Mouse (Mus musculus) heart, embryonic 14.5 days (tissue): ENCODE measurements around the gene Ankrd35. TPM values are rescaled to one million over a fixed set of nuclear protein-coding genes. Genes with fewer than 3 reads are reported as not detected.
A peak's percentile ranks its signal among the peaks of the same experiment; 100 is the strongest.
"Not testable (repeated sequence)": the region's sequence is repeated elsewhere in the genome, so short reads cannot be mapped to it uniquely, and the experiment has no call there.

Experiments
- ATAC-seq: fragments of 200-750 bp; cut with Nextera tagmentation; 2 replicates; pipeline ENCODE4 v1.8.0; 2017; ENCODE audit warnings: low read depth, moderate TSS enrichment; ENCODE audit not compliant: insufficient number of reproducible peaks, insufficient read depth, low FRiP score
- H3K27ac ChIP-seq, 2 experiments: fragments of 200-500 bp in 1 of 2; fragments of 300-500 bp in 1 of 2; sonication (generic) in 1 of 2; replicated peaks in 1 of 2; 2 replicates each; pipeline ENCODE4 v1.5.1; 2012 to 2014; ENCODE audit warnings: low read depth in 2 of 2, low read length in 2 of 2, control low read depth in 1 of 2, mild to moderate bottlenecking in 1 of 2, mixed read lengths in 1 of 2; ENCODE audit not compliant: control insufficient read depth in 1 of 2, insufficient read depth in 1 of 2
- H3K27me3 ChIP-seq: fragments of 300-500 bp; sonication (generic); 2 replicates; pipeline ENCODE4 v1.6.1; 2014; ENCODE audit warnings: mild to moderate bottlenecking, low read length, control low read depth; ENCODE audit not compliant: control insufficient read depth, insufficient read depth
- H3K36me3 ChIP-seq: fragments of 300-500 bp; sonication (generic); 2 replicates; pipeline ENCODE4 v1.6.1; 2014; ENCODE audit warnings: mild to moderate bottlenecking, control low read depth, low read length, mixed read lengths; ENCODE audit not compliant: control insufficient read depth, insufficient read depth
- H3K4me1 ChIP-seq, 2 experiments: fragments of 200-500 bp in 1 of 2; fragments of 300-500 bp in 1 of 2; sonication (generic) in 1 of 2; 2 replicates each; pipeline ENCODE4 v1.6.1; 2012 to 2014; ENCODE audit warnings: low read length in 2 of 2, control low read depth in 1 of 2, mixed read lengths in 1 of 2; ENCODE audit not compliant: control insufficient read depth in 2 of 2, insufficient read depth in 2 of 2
- H3K4me2 ChIP-seq: fragments of 300-500 bp; sonication (generic); 2 replicates; pipeline ENCODE4 v1.6.1; 2014; ENCODE audit warnings: mild to moderate bottlenecking, low read length
- H3K4me3 ChIP-seq, 2 experiments: fragments of 200-500 bp in 1 of 2; fragments of 300-500 bp in 1 of 2; sonication (generic) in 1 of 2; 2 replicates each; pipeline ENCODE4 v1.5.1; 2012 to 2014; ENCODE audit warnings: low read length in 2 of 2, mild to moderate bottlenecking in 2 of 2, control low read depth in 1 of 2, low read depth in 1 of 2, moderate library complexity in 1 of 2; ENCODE audit not compliant: control insufficient read depth in 1 of 2, insufficient read depth in 1 of 2
- H3K9ac ChIP-seq: fragments of 300-500 bp; sonication (generic); 2 replicates; pipeline ENCODE4 v1.6.1; 2014; ENCODE audit warnings: mild to moderate bottlenecking, low read length
- H3K9me3 ChIP-seq: fragments of 300-500 bp; sonication (generic); 2 replicates; pipeline ENCODE4 v1.6.1; 2016; ENCODE audit warnings: low read length, control low read depth; ENCODE audit not compliant: control insufficient read depth
- WGBS: fragments of 180-500 bp; shearing (Covaris S2); extraction: QIAGEN DNeasy Blood & Tissue Kit; methylation state at CpG from one replicate; pipeline ENCODE4 v1.1.7; 2014; 5-methylcytosine and 5-hydroxymethylcytosine counted together
- polyA plus RNA-seq: library from polyadenylated mRNA; unstranded; fragments of >200 nt; fragmentation: Nextera tagmentation; extraction: Ambion mirVana; gene quantifications from 2 replicates; pipeline ENCODE4 v1.2.1, GENCODE M21; 2014

Ankrd35 gene
- polyA plus RNA-seq, 1 experiment from 2014 or later: 0.23 TPM

GRCm38 (mm10) chr3:96663432-96664239 is 6.3 kb upstream of the Ankrd35 start:
- H3K4me3 ChIP-seq: peak overlapping the region; percentile 29 to 37
- H3K27ac ChIP-seq: 0 out of 4 replicates have a peak overlapping the region, but pooled peaks of 1 of the 2 experiments have one; percentile 19
- no peaks in the 10 kb centered on the region for H3K27me3 ChIP-seq
- H3K9ac ChIP-seq: peak overlapping the region; percentile 63
- H3K4me2 ChIP-seq: peak overlapping the region; percentile 74
- H3K9me3 ChIP-seq: no peaks in the 10 kb centered on the region
- no peaks in the 10 kb centered on the region for H3K36me3 ChIP-seq
- peaks cover 7 to 9% of the 10 kb centered on the region in 2 experiments; a peak in 2 of 4 replicates for H3K4me1 ChIP-seq
- peak; percentile 57; the same call in 1 of the 2 replicates for ATAC-seq
- 6% methylated on average over 17 of the region's 18 CpGs for WGBS

GRCm38 (mm10) chr3:96665732-96666363 is 4.1 kb upstream of the Ankrd35 start:
- not testable (repeated sequence) for H3K27ac ChIP-seq, H3K4me2 ChIP-seq, H3K9ac ChIP-seq, H3K27me3 ChIP-seq, H3K36me3 ChIP-seq, H3K4me3 ChIP-seq, ATAC-seq, H3K9me3 ChIP-seq
- 84% methylated on average over 7 of the region's 7 CpGs for WGBS
- H3K4me1 ChIP-seq: peaks cover 13 to 15% of the 10 kb centered on the region in 2 experiments

- Histone ChIP-seq H3K4me3 (no peak overlapping the region), H3K27me3 (no peaks in the 10 kb centered on the region), H3K9me3 (no peaks in the 10 kb centered on the region), H3K36me3 (no peaks in the 10 kb centered on the region), H3K4me1 (peaks cover 13 to 15% of the 10 kb centered on the region in 2 experiments), H3K9ac (no peak overlapping the region), H3K27ac (no peak overlapping the region), H3K4me2 (no peak overlapping the region)
- WGBS: 89% methylated on average over 5 of the region's 5 CpGs
- no peak for ATAC-seq
These were observed 3.0 kb upstream of the Ankrd35 start for GRCm38 (mm10) chr3:96666916-96667315.

GRCm38 (mm10) chr3:96667316-96667715 is 2.6 kb upstream of the Ankrd35 start:
- H3K4me3 ChIP-seq: no peak overlapping the region
- H3K4me1 ChIP-seq: peaks cover 13 to 15% of the 10 kb centered on the region in 2 experiments
- no peak for ATAC-seq

GRCm38 (mm10) chr3:96668424-96669067 is 1.4 kb upstream of the Ankrd35 start:
- ATAC-seq: no peak

More at GRCm38 (mm10) chr3:96667316-96667715, 2.6 kb upstream of the Ankrd35 start:
- WGBS: 40% methylated on average over 1 of the region's 1 CpGs
- Histone ChIP-seq H3K36me3 (no peaks in the 10 kb centered on the region), H3K9me3 (no peaks in the 10 kb centered on the region), H3K4me2 (no peak overlapping the region), H3K27ac (no peak overlapping the region), H3K9ac (no peak overlapping the region), H3K27me3 (no peaks in the 10 kb centered on the region)

GRCm38 (mm10) chr3:96671519-96671918 is 1.6 kb downstream of the Ankrd35 start:
- H3K27me3 ChIP-seq: no peaks in the 10 kb centered on the region
- no peaks in the 10 kb centered on the region for H3K36me3 ChIP-seq
- no peak overlapping the region for H3K4me3 ChIP-seq
- H3K4me2 ChIP-seq: no peak overlapping the region
- no peak for ATAC-seq
- no peaks in the 10 kb centered on the region for H3K9me3 ChIP-seq
- WGBS: 83% methylated on average over 5 of the region's 5 CpGs
- no peak overlapping the region for H3K9ac ChIP-seq
- H3K4me1 ChIP-seq: peaks cover 5 to 6% of the 10 kb centered on the region in 2 experiments; a peak in 3 of 4 replicates
- H3K27ac ChIP-seq: no peak overlapping the region

More at GRCm38 (mm10) chr3:96668424-96669067, 1.4 kb upstream of the Ankrd35 start:
- Histone ChIP-seq H3K9me3 (no peaks in the 10 kb centered on the region), H3K9ac (no peak overlapping the region), H3K4me2 (no peak overlapping the region), H3K27me3 (no peaks in the 10 kb centered on the region), H3K27ac (no peak overlapping the region), H3K36me3 (no peaks in the 10 kb centered on the region), H3K4me1 (peaks cover 9 to 12% of the 10 kb centered on the region in 2 experiments), H3K4me3 (no peak overlapping the region)
- 90% methylated on average over 5 of the region's 5 CpGs for WGBS

- Histone ChIP-seq H3K4me2 (no peak overlapping the region), H3K4me3 (no peak overlapping the region), H3K9ac (no peak overlapping the region), H3K9me3 (no peaks in the 10 kb centered on the region), H3K27ac (no peak overlapping the region), H3K4me1 (peaks cover 5 to 6% of the 10 kb centered on the region in 2 experiments; a peak in 3 of 4 replicates), H3K27me3 (no peaks in the 10 kb centered on the region), H3K36me3 (no peaks in the 10 kb centered on the region)
- 71% methylated on average over 4 of the region's 4 CpGs for WGBS
- ATAC-seq: no peak
These were observed 3.6 kb downstream of the Ankrd35 start for GRCm38 (mm10) chr3:96673514-96673913.
